Mouse (Mus musculus) bone marrow macrophage, adult 2 months (primary cell): ENCODE measurements around the gene Prelid1. TPM values are rescaled to one million over a fixed set of nuclear protein-coding genes. Genes with fewer than 3 reads are reported as not detected.

Experiments used
- H3K27ac ChIP-seq: 2 replicates; pipeline ENCODE4 v1.5.1; 2012; ENCODE audit warnings: low read depth, low read length; ENCODE audit not compliant: insufficient read depth
- H3K4me1 ChIP-seq: 2 replicates; pipeline ENCODE4 v1.6.1; 2012; ENCODE audit warnings: low read length; ENCODE audit not compliant: control insufficient read depth, insufficient read depth
- H3K4me3 ChIP-seq: 2 replicates; pipeline ENCODE4 v1.5.1; 2012; ENCODE audit warnings: mild to moderate bottlenecking, low read length, moderate library complexity; ENCODE audit not compliant: insufficient read depth
- CTCF ChIP-seq: IDR thresholded peaks from 2 replicates; pipeline ENCODE4 v1.5.1; 2012; ENCODE audit warnings: low read depth, mild to moderate bottlenecking, low read length, moderate library complexity
- POLR2A ChIP-seq: IDR thresholded peaks from 2 replicates; pipeline ENCODE4 v1.6.1; 2012; ENCODE audit warnings: mild to moderate bottlenecking, low read depth, low read length, borderline replicate concordance
- polyA plus RNA-seq: library from polyadenylated mRNA; stranded (reverse); fragments of >200 nt; gene quantifications from 2 replicates; pipeline ENCODE4 v1.2.4, GENCODE M21; 2012; ENCODE audit not compliant: missing spikeins, insufficient read depth, insufficient read length

Prelid1 gene
- polyA plus RNA-seq, 1 experiment = 283 TPM

DNA sequence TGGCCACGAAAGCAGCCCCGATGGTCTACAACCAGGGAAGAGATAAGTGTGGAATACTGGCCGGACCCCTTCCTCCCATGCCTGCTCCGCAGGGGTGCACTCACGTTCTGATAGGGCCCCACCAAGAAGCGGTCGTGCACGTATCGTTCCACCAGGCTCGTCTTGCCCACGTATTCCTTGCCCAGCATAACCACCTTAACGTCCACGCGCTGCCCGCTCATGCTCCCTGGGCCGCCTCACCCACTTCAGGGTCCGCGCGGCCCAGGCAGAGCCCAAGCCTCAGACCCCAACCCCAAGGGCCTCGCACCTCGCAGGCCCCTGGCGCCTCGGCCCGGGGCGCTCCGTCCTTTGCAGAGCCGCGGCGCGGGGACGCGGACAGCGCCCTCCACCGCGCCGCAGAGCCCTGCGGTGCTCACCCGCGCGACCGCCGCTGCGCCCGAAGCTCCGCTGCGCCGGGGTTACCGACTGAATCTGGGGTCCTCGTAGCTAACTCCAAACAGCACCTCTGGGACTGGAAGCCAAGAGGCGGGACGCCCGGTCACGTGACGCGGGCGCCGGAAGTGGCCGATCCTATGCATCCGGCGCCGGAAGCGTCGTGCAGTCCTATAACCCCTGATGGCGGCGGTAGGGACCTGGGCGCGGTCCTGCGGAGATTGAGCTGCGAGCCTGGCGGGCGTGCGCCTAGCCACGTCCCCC, 1.3 kb downstream of the Prelid1 start, which contains the start of gene Rab24:
TSS of gene Rab24 (minus strand) at position 513 of the 696 bp plus-strand sequence.
- Histone ChIP-seq H3K27ac (peak within 1 kb of the TSS; percentile 64), H3K4me3 (peak within 1 kb of the TSS; percentile 99), H3K4me1 (peaks cover 52% of the 10 kb centered on the region)
- no peak for TF ChIP-seq POLR2A
- no peak for TF ChIP-seq CTCF

DNA sequence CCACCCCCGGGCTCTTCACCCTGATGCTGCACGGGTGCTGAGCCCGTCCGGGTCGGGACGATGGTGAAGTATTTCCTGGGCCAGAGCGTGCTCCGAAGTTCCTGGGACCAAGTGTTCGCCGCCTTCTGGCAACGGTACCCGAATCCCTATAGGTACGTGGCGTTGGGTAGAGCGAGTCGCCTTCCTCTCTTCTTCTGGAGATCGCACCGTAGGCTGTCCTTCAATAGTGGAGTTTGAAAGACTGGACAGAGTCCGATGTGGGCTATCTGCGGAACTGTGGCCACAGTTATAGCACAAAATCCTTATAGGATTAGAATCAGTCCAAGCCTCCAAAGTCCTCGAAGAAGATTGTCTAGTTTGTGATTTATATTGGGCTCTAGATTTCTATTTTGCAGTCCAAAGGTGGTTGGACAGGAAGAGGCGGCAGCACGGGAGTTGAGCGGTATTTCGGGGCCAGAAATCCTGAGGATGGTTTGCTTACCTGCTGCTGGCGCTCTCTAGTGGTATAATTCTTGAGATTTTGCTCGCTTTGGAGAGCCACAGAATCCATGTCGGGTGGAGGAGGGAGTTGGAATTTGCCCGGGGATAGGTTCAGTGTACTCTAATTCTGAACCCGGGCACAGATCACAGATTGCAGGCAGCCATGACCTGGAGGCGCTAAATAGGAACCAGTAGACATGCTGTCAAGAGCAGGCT, 2.0 kb downstream of the Prelid1 start:
- TF ChIP-seq CTCF = peak; percentile 37; the same call in 1 of the 2 replicates
- no peak for TF ChIP-seq POLR2A
- H3K4me1 ChIP-seq = peaks cover 48% of the 10 kb centered on the region
- peak overlapping the region; percentile 64 for H3K27ac ChIP-seq
- peak overlapping the region; percentile 99 for H3K4me3 ChIP-seq

DNA sequence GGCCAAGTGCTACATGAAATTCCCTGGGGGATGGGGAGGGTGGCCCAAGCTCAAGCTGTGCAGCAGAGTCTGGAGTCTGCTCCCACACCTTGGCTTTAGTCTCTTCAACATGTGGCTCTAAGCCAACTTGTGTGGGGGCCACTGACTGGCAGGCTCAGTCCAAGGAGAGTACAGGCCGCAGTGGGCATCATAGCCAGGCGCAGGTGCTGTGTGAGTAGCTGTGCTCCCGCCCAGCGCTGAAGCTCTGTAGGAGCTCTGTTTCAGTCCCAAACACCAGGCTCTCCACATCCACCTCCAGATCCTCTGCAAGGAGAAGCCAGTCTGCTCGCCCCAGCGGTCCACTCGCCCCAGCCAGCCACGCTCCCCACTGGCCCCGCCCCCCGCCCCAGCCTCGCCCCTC, 5.3 kb downstream of the Prelid1 start:
- Histone ChIP-seq H3K27ac (no peak overlapping the region), H3K4me3 (no peak overlapping the region), H3K4me1 (peaks cover 30% of the 10 kb centered on the region)
- no peak for TF ChIP-seq POLR2A
- TF ChIP-seq CTCF = no peak

DNA sequence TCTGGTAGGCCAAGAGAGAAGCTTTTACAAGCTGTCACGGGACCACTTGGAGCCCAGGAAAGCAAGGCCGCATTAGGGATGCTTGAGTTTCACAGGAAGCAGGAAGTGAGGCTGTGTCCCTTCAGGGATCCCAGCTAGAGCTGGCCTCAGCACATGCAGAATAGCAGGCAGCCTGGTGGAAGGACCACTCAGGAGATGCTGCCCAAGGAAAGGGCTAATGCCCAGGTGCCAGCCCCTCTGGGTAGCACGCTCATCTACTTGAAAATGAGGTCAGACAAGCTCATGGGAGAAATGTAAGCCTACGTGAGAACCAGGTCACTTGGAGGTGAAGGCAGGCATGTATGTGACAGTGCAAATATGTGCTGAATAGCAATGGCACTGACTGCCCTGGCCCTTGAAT, 6.9 kb downstream of the Prelid1 start:
- no peak overlapping the region for H3K4me3 ChIP-seq
- peaks cover 26% of the 10 kb centered on the region for H3K4me1 ChIP-seq
- H3K27ac ChIP-seq = no peak overlapping the region
- TF ChIP-seq CTCF (no peak), POLR2A (no peak)

DNA sequence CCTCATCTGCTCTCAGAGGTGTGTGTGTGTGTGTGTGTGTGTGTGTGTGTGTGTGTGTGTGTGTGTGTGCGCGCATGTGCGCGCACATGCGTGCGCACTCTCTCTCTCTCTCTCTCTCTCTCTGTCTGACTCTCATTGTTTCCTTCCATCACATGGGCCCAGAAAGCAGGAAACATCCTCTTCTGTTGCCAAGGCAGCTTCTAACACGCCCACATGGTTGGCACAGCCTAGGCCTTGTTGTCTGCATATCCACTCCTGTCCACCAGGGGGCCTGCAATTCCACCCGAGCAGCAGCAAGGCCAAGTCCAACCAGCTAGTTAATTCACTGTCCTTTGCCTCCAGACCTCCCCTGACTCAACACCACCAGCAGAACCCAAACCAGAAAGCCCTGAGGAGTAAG, 7.3 kb downstream of the Prelid1 start:
- H3K4me3 ChIP-seq = no peak overlapping the region
- H3K4me1 ChIP-seq = peaks cover 26% of the 10 kb centered on the region
- TF ChIP-seq CTCF (peak; percentile 91), POLR2A (no peak)
- no peak overlapping the region for H3K27ac ChIP-seq

DNA sequence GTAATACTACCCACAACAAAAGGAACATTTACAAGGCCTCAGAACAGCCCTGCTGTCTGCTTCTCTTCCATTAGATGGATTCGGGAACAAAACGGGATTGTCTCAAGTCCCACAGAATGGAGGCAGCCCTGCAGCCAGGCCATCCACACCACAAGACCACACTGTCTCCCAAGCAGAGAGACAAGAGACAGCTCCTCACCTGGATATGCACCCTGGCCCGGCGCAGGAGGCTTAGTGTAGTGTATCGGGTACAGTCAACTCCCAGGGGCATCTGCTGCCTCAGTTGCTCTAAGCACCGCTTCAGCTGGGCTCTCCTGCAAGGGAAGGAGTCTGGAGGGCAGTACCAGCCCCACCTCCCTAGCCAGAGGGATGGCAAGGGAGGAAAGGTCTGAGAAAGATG, 7.9 kb downstream of the Prelid1 start:
- H3K4me3 ChIP-seq = no peak overlapping the region
- H3K4me1 ChIP-seq = peaks cover 23% of the 10 kb centered on the region
- no peak for TF ChIP-seq POLR2A
- no peak overlapping the region for H3K27ac ChIP-seq

DNA sequence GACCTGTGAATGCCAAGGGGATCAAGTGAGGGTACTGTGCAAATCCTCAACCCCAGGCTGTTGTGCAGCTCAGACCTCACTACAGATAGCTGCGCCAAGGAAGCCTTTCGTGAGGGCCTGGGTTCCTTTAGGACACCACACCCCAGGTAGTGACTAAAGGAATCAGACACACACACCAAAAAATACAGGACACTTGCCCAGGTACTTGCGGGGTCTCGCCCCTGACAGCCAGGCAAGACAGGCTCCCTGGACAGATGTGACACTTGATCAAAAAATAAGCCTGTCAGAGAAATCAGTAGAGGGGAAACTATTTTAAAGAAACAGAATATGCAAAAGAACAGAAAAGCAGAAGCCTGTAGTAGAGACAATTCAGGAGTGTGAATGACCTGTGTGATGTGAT, 8.3 kb downstream of the Prelid1 start:
- peaks cover 19% of the 10 kb centered on the region for H3K4me1 ChIP-seq
- no peak overlapping the region for H3K27ac ChIP-seq
- no peak for TF ChIP-seq POLR2A
- TF ChIP-seq CTCF = no peak
- no peak overlapping the region for H3K4me3 ChIP-seq

DNA sequence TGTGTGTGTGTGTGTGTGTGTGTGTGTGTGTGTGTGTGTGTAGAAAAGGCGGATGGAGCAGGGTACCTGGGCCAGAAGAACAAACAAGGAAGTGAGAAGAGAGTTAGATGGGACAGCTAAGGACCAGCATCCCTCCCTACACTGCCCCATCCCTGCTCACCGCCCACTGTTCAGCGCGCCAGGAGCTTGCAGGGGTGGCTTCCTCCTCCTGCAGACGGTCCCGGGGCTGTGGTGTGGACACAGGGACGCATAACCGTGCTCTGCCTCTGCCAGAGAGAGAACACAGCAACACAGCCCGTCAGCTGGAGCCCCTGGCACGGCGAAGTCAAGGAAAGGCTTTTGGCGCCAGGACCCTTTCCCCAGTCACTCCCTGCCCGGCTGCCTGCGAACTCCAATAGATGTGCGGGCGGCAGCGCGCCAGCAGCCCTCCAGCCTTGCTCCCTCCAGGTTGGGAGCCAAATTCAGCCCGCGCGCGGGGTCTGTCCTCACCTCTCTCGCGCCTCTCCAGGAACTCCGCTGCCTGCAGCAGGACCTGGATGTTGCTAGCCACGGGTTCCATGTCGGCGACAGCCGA, 8.9 kb downstream of the Prelid1 start:
- peaks cover 14% of the 10 kb centered on the region for H3K4me1 ChIP-seq
- no peak overlapping the region for H3K27ac ChIP-seq
- peak overlapping the region; percentile 64 for H3K4me3 ChIP-seq
- TF ChIP-seq POLR2A (no peak), CTCF (no peak)

DNA sequence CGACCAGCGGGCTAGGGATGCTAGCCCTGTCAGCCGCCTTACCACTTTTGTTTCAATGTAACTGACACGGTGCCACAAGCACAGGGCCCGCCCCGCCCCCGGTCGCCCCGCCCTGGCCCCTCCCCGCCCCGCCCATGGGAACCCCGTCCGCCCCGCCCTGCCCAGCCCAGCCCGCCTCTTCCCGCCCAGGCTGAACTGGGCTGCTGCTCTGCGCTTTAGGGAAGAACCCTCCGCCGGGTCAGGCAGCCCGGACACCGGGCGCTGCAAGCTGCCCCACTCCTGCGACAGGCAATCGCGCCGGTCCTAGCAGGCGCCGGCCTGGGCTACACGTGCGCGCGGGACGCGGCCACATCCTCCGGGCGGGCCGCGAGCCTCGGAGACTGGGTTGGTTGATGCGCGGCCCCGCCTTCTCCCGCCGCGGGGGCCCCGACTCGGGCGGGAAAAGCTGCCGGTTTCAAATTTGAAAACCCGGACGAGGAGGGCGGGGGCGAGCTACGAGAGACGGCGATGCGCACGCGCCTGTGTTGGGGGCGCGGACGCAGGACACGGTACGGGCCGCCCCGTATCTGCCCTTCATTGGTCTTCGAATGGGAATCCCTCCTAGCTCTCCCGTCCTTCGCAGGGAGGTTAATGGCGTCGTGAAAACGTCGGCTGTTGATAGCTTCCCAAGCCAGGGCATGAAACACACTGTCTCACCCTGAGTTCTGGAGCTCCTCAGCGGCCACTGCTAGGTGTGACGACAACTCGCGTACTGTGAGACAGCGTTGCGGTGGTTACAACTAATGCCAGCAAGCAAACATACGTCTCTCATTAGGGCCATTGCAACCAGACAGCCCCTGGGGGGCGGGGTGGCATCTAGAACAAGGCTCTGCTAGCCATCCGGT, 9.6 kb downstream of the Prelid1 start, which contains the start of gene Mxd3:
TSS of gene Mxd3 (minus strand) at position 141 of the 884 bp plus-strand sequence.
- peaks cover 14% of the 10 kb centered on the region for H3K4me1 ChIP-seq
- peak within 1 kb of the TSS; percentile 69 for H3K27ac ChIP-seq
- TF ChIP-seq POLR2A (no peak), CTCF (no peak)
- H3K4me3 ChIP-seq = peak within 1 kb of the TSS; percentile 83
